Comparison of ENCODE assay signal across 11 mouse cellular contexts in genomic region chr10:98930143-98930542, GRCm38 (mm10). TPM values are rescaled to one million over a fixed set of nuclear protein-coding genes. Genes with fewer than 3 reads are reported as not detected.
DNase-seq lines count a peak whose midpoint lies in the region; ATAC-seq and TF ChIP-seq lines count a peak whose summit lies in the region.
"Had no signal": no experiment of that assay in that cellular context is flagged by ENCODE, and none has a peak within 500 bp of the region (broad histone marks: within the 10 kb centered on the region; RNA-seq: fewer than 3 reads in every experiment).

No protein-coding gene starts in this region.

- no peaks in the 10 kb centered on the region for H3K36me3 ChIP-seq in kidney, embryonic 16.5 days (ENCODE audit: insufficient read depth, low read length)
- H3K36me3 ChIP-seq in kidney, adult 2 months (ENCODE audit: control insufficient read depth, insufficient read depth, low read length) = no peaks in the 10 kb centered on the region
- no peaks in the 10 kb centered on the region for H3K36me3 ChIP-seq in midbrain, embryonic 13.5 days
- H3K36me3 ChIP-seq in midbrain, embryonic 14.5 days (ENCODE audit: control insufficient read depth, insufficient read depth, low read length) = no peaks in the 10 kb centered on the region
- H3K36me3 ChIP-seq in stomach, embryonic 16.5 days (ENCODE audit: control insufficient read depth, insufficient read depth, low read length) = peaks cover 4% of the 10 kb centered on the region; the same call in 1 of the 2 replicates

- WGBS in kidney, embryonic 16.5 days = 36% methylated on average over 10 of the region's 11 CpGs
- WGBS in kidney, adult 2 months = 43% methylated on average over 11 of the region's 11 CpGs
- WGBS in midbrain, embryonic 13.5 days = 37% methylated on average over 11 of the region's 11 CpGs
- 46% methylated on average over 11 of the region's 11 CpGs for WGBS in midbrain, embryonic 14.5 days
- 48% methylated on average over 11 of the region's 11 CpGs for WGBS in stomach, embryonic 16.5 days

- no peaks in the 10 kb centered on the region for H3K27me3 ChIP-seq in kidney, embryonic 16.5 days (ENCODE audit: insufficient read depth, low read length)
- H3K27me3 ChIP-seq in kidney, adult 2 months (replicated peaks; ENCODE audit: control insufficient read depth, insufficient read depth, low read length) = no peaks in the 10 kb centered on the region
- H3K27me3 ChIP-seq in midbrain, embryonic 13.5 days = no peaks in the 10 kb centered on the region
- no peaks in the 10 kb centered on the region for H3K27me3 ChIP-seq in midbrain, embryonic 14.5 days (ENCODE audit: control insufficient read depth, insufficient read depth, low read length)
- no peaks in the 10 kb centered on the region for H3K27me3 ChIP-seq in stomach, embryonic 16.5 days (ENCODE audit: control insufficient read depth, insufficient read depth, low read length)
- H3K27me3 ChIP-seq: limb, embryonic 13.5 days had no signal

- H3K9me3 ChIP-seq in kidney, embryonic 16.5 days (ENCODE audit: low read length) = 0 out of 2 replicates have a peak, but pooled peaks cover 3% of the 10 kb centered on the region
- no peaks in the 10 kb centered on the region for H3K9me3 ChIP-seq in midbrain, embryonic 13.5 days
- no peaks in the 10 kb centered on the region for H3K9me3 ChIP-seq in midbrain, embryonic 14.5 days (ENCODE audit: control insufficient read depth, low read length)
- 0 out of 2 replicates have a peak, but pooled peaks cover 3% of the 10 kb centered on the region for H3K9me3 ChIP-seq in stomach, embryonic 16.5 days (replicated peaks; ENCODE audit: control insufficient read depth, low read length)
- H3K9me3 ChIP-seq: limb, embryonic 13.5 days had no signal

- peak overlapping the region; percentile 35 for H3K4me2 ChIP-seq in kidney, embryonic 16.5 days (replicated peaks; ENCODE audit: low read depth, low read length)
- H3K4me2 ChIP-seq in midbrain, embryonic 13.5 days (replicated peaks) = no peak overlapping the region
- H3K4me2 ChIP-seq in midbrain, embryonic 14.5 days (ENCODE audit: low read length) = no peak overlapping the region
- H3K4me2 ChIP-seq in stomach, embryonic 16.5 days (ENCODE audit: low read depth, low read length) = 0 out of 2 replicates have a peak overlapping the region, but pooled peaks have one; percentile 5
- H3K4me2 ChIP-seq: limb, embryonic 13.5 days had no signal

- peaks cover 13% of the 10 kb centered on the region for H3K4me1 ChIP-seq in kidney, embryonic 16.5 days (ENCODE audit: insufficient read depth, low read length)
- peaks cover 3% of the 10 kb centered on the region; the same call in 1 of the 2 replicates for H3K4me1 ChIP-seq in kidney, adult 2 months (ENCODE audit: control insufficient read depth, insufficient read depth, low read length)
- H3K4me1 ChIP-seq in midbrain, embryonic 13.5 days (replicated peaks) = peaks cover 11% of the 10 kb centered on the region
- no peaks in the 10 kb centered on the region for H3K4me1 ChIP-seq in midbrain, embryonic 14.5 days (ENCODE audit: control insufficient read depth, insufficient read depth, low read length)
- peaks cover 18% of the 10 kb centered on the region for H3K4me1 ChIP-seq in stomach, embryonic 16.5 days (ENCODE audit: control insufficient read depth, insufficient read depth, low read length)

- peak overlapping the region; percentile 14; the same call in 1 of the 2 replicates for H3K9ac ChIP-seq in kidney, embryonic 16.5 days (replicated peaks; ENCODE audit: low read length)
- H3K9ac ChIP-seq in midbrain, embryonic 13.5 days (replicated peaks) = 0 out of 2 replicates have a peak overlapping the region, but pooled peaks have one; percentile 19
- H3K9ac ChIP-seq in midbrain, embryonic 14.5 days (replicated peaks; ENCODE audit: low read length) = no peak overlapping the region; the same call in 1 of the 2 replicates
- H3K9ac ChIP-seq in stomach, embryonic 16.5 days (ENCODE audit: low read length) = no peak overlapping the region
- H3K9ac ChIP-seq: limb, embryonic 13.5 days had no signal

- H3K4me3 ChIP-seq in gastrocnemius, adult 2 months = no peak overlapping the region
- no peak overlapping the region for H3K4me3 ChIP-seq in kidney, embryonic 16.5 days (ENCODE audit: low read length)
- H3K4me3 ChIP-seq in kidney, adult 2 months (ENCODE audit: insufficient read depth, low read depth, low read length) = no peak overlapping the region
- no peak overlapping the region for H3K4me3 ChIP-seq in midbrain, embryonic 13.5 days (replicated peaks)
- no peak overlapping the region for H3K4me3 ChIP-seq in midbrain, embryonic 14.5 days (replicated peaks; ENCODE audit: low read depth, low read length)
- no peak overlapping the region for H3K4me3 ChIP-seq in stomach, embryonic 16.5 days (replicated peaks; ENCODE audit: low read length)
- H3K4me3 ChIP-seq: limb, embryonic 13.5 days had no signal

- no peak for TF ChIP-seq CTCF in gastrocnemius, adult 2 months (IDR thresholded peaks at IDR 0.05)
- no peak for TF ChIP-seq CTCF in kidney, adult 2 months (conservative IDR thresholded peaks at IDR 0.05; ENCODE audit: insufficient read depth, insufficient read length, low read depth, low read length)

- TF ChIP-seq POLR2A in kidney, adult 2 months (IDR thresholded peaks at IDR 0.05; ENCODE audit: low read depth, low read length) = no peak

- ATAC-seq in kidney, embryonic 16.5 days (ENCODE audit: low FRiP score, low TSS enrichment) = peak; percentile 54; the same call in 1 of the 2 replicates
- ATAC-seq in midbrain, embryonic 13.5 days = 0 out of 2 replicates have a peak, but pooled peaks have one; percentile 37
- no peak; the same call in 1 of the 2 replicates for ATAC-seq in midbrain, embryonic 14.5 days (ENCODE audit: low FRiP score, low TSS enrichment)
- ATAC-seq in stomach, embryonic 16.5 days (ENCODE audit: insufficient read depth, low FRiP score) = no peak

- H3K27ac ChIP-seq in gastrocnemius, adult 2 months = peak overlapping the region; percentile 51
- no peak overlapping the region for H3K27ac ChIP-seq in kidney, embryonic 16.5 days (ENCODE audit: low read length)
- no peak overlapping the region for H3K27ac ChIP-seq in kidney, adult 2 months (ENCODE audit: insufficient read depth, low read depth, low read length)
- no peak overlapping the region for H3K27ac ChIP-seq in midbrain, embryonic 13.5 days
- no peak overlapping the region for H3K27ac ChIP-seq in midbrain, embryonic 14.5 days (replicated peaks; ENCODE audit: low read depth, low read length)
- no peak overlapping the region for H3K27ac ChIP-seq in stomach, embryonic 16.5 days (ENCODE audit: low read length)

- no peak for DNase-seq in gastrocnemius, adult 2 months
- DNase-seq in gastrocnemius, postnatal 25 days = no peak
- DNase-seq in kidney, adult 2 months = no peak
- no peak for DNase-seq in midbrain, embryonic 14.5 days
- no peak for DNase-seq in spleen, postnatal 14 days (ENCODE audit: low spot score in 2 of 2)
- DNase-seq: kidney, adult 9 months; thymus, postnatal 25 days had no signal

- intact Hi-C loops in gastrocnemius, adult 2 months (cut with DNase I) = no loop called here

RNA-seq across cellular contexts. Expression of gene Atp2b1, which starts 15.9 kb away (rescaled TPM):
- 10 to 100 TPM; 74.7 to 79.0 TPM for total RNA-seq in gastrocnemius, adult 2 months (2021)
- total RNA-seq in gastrocnemius, postnatal 25 days (2021) = 10 to 100 TPM; 62.0 to 62.8 TPM
- polyA plus RNA-seq in kidney, embryonic 16.5 days (2015; fragmentation: Nextera tagmentation; extraction: Ambion mirVana) = 164 and 182 TPM in 2 replicates
- 12.3 and 13.3 TPM in 2 replicates for polyA plus RNA-seq in kidney, adult 2 months (2012; rRNA removed)
- 160 and 175 TPM in 2 replicates for polyA plus RNA-seq in midbrain, embryonic 13.5 days (2015; fragmentation: Nextera tagmentation; extraction: Ambion mirVana)
- 214 and 229 TPM in 2 replicates for polyA plus RNA-seq in midbrain, embryonic 14.5 days (2014; fragmentation: Nextera tagmentation; extraction: Ambion mirVana)
- polyA plus RNA-seq in stomach, embryonic 16.5 days (2015; fragmentation: Nextera tagmentation; extraction: Ambion mirVana) = 119 and 122 TPM in 2 replicates

Comparison
In these comparisons a context has a peak if more than half of its experiments do, and no peak if none do; other contexts are left out.
1. ATAC-seq: peak in kidney, embryonic 16.5 days (single experiment) and midbrain, embryonic 13.5 days (single experiment); none in midbrain, embryonic 14.5 days (single experiment) and stomach, embryonic 16.5 days (single experiment).
2. H3K9ac ChIP-seq: peak in kidney, embryonic 16.5 days (single experiment) and midbrain, embryonic 13.5 days (single experiment); none in midbrain, embryonic 14.5 days (single experiment) and stomach, embryonic 16.5 days (single experiment).
3. H3K4me2 ChIP-seq: peak in kidney, embryonic 16.5 days (single experiment) and stomach, embryonic 16.5 days (single experiment); none in midbrain, embryonic 13.5 days (single experiment) and midbrain, embryonic 14.5 days (single experiment).